Mouse (Mus musculus) megakaryocyte, embryonic 14.5 days (primary cell): ENCODE data around the gene Cul7. TPM values are rescaled to one million over a fixed set of nuclear protein-coding genes. Genes with fewer than 3 reads are reported as not detected.

ENCODE experiments used
- H3K27me3 ChIP-seq: replicated peaks from 2 replicates; pipeline ENCODE3; 2012; ENCODE audit warnings: inconsistent platforms
- H3K36me3 ChIP-seq: replicated peaks from 2 replicates; pipeline ENCODE3; 2012; ENCODE audit warnings: low read length, inconsistent platforms, mixed read lengths
- H3K4me1 ChIP-seq: 2 replicates; pipeline ENCODE4 v1.6.1; 2012; ENCODE audit warnings: inconsistent platforms
- H3K4me3 ChIP-seq: replicated peaks from 2 replicates; pipeline ENCODE3; 2012; ENCODE audit warnings: moderate library complexity, mild to moderate bottlenecking, inconsistent platforms
- H3K9me3 ChIP-seq: 2 replicates; pipeline ENCODE4 v1.6.1; 2012; ENCODE audit warnings: inconsistent platforms
- FLI1 ChIP-seq: IDR thresholded peaks from 2 replicates; pipeline ENCODE4 v1.6.1; 2012; ENCODE audit warnings: low read length, inconsistent platforms, mixed read lengths
- GATA1 ChIP-seq: IDR thresholded peaks from 3 replicates; pipeline ENCODE4 v1.6.1; 2012; ENCODE audit warnings: mixed read lengths, low read length, inconsistent platforms, borderline replicate concordance
- polyA plus RNA-seq: library from polyadenylated mRNA; stranded (reverse); fragments of >175 nt; gene quantifications from 2 replicates; pipeline ENCODE4 v1.2.3, GENCODE M21; 2012; ENCODE audit warnings: low replicate concordance; ENCODE audit not compliant: insufficient read depth

The Cul7 gene
- polyA plus RNA-seq, 1 experiment = 90.0 TPM

- H3K36me3 ChIP-seq = peaks cover 29% of the 10 kb centered on the region
- no peak overlapping the region for H3K4me3 ChIP-seq
- peaks cover 44% of the 10 kb centered on the region for H3K27me3 ChIP-seq
- peaks cover 81% of the 10 kb centered on the region for H3K4me1 ChIP-seq
- TF ChIP-seq GATA1 (no peak), FLI1 (no peak)
- H3K9me3 ChIP-seq = no peaks in the 10 kb centered on the region
These were observed 22.7 kb upstream of the Cul7 start for GRCm38 (mm10) chr17:46627409-46627808.

GRCm38 (mm10) chr17:46628471-46628790, 21.7 kb upstream of the Cul7 start:
- H3K4me3 ChIP-seq = peak overlapping the region; percentile 94
- H3K4me1 ChIP-seq = peaks cover 81% of the 10 kb centered on the region
- H3K36me3 ChIP-seq = peaks cover 40% of the 10 kb centered on the region
- peaks cover 45% of the 10 kb centered on the region for H3K27me3 ChIP-seq
- peaks cover 4% of the 10 kb centered on the region; the same call in 1 of the 2 replicates for H3K9me3 ChIP-seq
- TF ChIP-seq GATA1 = no peak
- no peak for TF ChIP-seq FLI1

- Histone ChIP-seq H3K36me3 (peaks cover 46% of the 10 kb centered on the region), H3K27me3 (peaks cover 45% of the 10 kb centered on the region), H3K9me3 (peaks cover 4% of the 10 kb centered on the region; the same call in 1 of the 2 replicates), H3K4me1 (peaks cover 81% of the 10 kb centered on the region), H3K4me3 (peak within 1 kb of the TSS; percentile 94)
- TF ChIP-seq FLI1 (no peak), GATA1 (no peak)
These were observed 21.1 kb upstream of the Cul7 start, which contains the start of gene Ptk7 for GRCm38 (mm10) chr17:46628791-46629684. Ptk7 (minus strand) TSS chr17:46629504.

GRCm38 (mm10) chr17:46629685-46630441, 20.3 kb upstream of the Cul7 start:
- peaks cover 52% of the 10 kb centered on the region for H3K36me3 ChIP-seq
- peaks cover 82% of the 10 kb centered on the region for H3K4me1 ChIP-seq
- peak overlapping the region; percentile 94 for H3K4me3 ChIP-seq
- no peak for TF ChIP-seq GATA1
- H3K27me3 ChIP-seq = peaks cover 43% of the 10 kb centered on the region
- H3K9me3 ChIP-seq = peaks cover 4% of the 10 kb centered on the region; the same call in 1 of the 2 replicates

- TF ChIP-seq FLI1 = no peak
- no peak for TF ChIP-seq GATA1
- Histone ChIP-seq H3K36me3 (peaks cover 84% of the 10 kb centered on the region), H3K4me3 (peak overlapping the region; percentile 77), H3K4me1 (peaks cover 84% of the 10 kb centered on the region), H3K9me3 (peaks cover 4% of the 10 kb centered on the region; the same call in 1 of the 2 replicates), H3K27me3 (peaks cover 1% of the 10 kb centered on the region)
These were observed 13.2 kb upstream of the Cul7 start for GRCm38 (mm10) chr17:46636831-46637523.

DNA sequence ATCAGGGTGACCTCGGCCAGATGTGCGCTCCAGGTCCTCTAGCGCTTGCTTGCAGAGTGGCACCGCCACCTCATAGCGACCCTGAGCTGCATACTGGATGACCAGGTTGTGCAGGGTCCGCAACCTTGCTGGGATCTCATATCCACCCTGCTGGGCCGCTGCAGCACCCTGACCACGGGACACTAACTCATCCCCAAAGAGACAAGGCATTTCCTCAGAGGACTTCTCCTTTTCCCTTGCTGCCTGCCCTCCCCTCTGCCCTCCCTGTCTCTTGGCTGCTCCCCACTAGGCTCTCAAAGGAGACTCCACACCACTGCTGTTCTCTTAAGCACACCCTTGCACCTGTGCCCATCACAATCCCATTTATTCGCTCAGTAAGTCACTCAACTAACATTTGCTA, 10.2 kb upstream of the Cul7 start:
- no peak for TF ChIP-seq FLI1
- no peak for TF ChIP-seq GATA1

DNA sequence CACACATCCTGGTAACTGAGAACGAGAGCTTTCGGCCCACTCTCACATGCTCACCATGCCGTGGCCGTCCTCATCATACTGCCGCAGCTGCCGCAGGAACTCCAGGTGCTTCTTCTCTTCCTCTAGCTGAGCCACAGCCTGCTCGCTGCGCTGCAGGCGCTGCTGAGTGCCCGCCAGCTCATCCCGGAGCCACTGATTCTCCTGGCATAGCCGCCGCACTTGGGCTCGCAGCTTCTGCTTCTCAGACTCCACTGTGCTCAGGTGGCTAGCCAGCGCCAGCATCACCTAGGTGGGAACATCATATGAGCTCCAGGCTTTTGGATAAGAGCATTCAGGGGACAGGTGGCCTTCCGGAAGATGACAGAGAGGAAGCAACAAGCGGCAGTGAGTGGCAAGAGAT, 8.1 kb upstream of the Cul7 start:
- no peaks in the 10 kb centered on the region for H3K27me3 ChIP-seq
- no peak for TF ChIP-seq FLI1
- TF ChIP-seq GATA1 = no peak
- H3K4me1 ChIP-seq = peaks cover 66% of the 10 kb centered on the region
- H3K9me3 ChIP-seq = no peaks in the 10 kb centered on the region
- H3K4me3 ChIP-seq = no peak overlapping the region
- peaks cover 62% of the 10 kb centered on the region for H3K36me3 ChIP-seq

More for the DNA sequence above, 10.2 kb upstream of the Cul7 start:
- Histone ChIP-seq H3K4me3 (peak overlapping the region; percentile 84), H3K4me1 (peaks cover 75% of the 10 kb centered on the region), H3K9me3 (no peaks in the 10 kb centered on the region), H3K27me3 (no peaks in the 10 kb centered on the region), H3K36me3 (peaks cover 81% of the 10 kb centered on the region)

DNA sequence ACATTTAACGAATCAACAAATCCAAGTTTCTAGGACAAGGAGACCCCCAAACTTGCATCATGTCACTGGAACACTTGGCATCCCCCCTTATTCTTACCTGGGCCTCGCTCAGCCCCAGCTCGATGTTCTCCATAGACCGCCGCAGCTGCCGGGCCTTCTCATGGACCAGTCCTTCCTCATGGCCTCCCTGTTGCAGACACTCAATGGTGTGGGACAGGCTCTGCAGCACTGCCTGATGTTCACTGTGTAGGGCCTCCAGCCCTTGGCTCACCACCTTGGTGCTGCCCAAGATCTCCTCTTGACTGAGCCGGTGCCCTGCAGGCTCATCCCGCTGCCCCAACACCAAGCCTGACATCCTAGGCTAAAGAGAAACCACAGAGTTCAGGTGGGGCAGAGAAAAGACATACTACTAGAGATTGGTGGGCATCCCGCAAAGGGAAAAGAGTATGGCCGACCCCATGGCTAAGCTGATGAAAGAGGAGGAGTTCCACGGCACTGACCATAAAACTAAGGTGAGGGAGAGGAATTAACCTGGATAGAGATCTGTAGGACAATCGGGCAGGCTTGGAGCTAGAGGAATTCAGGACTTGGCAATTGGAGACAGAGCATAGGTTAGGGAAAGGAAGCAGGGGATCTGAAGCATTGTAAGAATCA, 5.9 kb upstream of the Cul7 start:
- no peak for TF ChIP-seq FLI1
- no peak for TF ChIP-seq GATA1
- Histone ChIP-seq H3K27me3 (no peaks in the 10 kb centered on the region), H3K4me3 (peak overlapping the region; percentile 98), H3K9me3 (no peaks in the 10 kb centered on the region), H3K36me3 (peaks cover 68% of the 10 kb centered on the region), H3K4me1 (peaks cover 70% of the 10 kb centered on the region)

GRCm38 (mm10) chr17:46644916-46645475, 5.1 kb upstream of the Cul7 start:
- Histone ChIP-seq H3K4me1 (peaks cover 70% of the 10 kb centered on the region), H3K27me3 (no peaks in the 10 kb centered on the region), H3K9me3 (no peaks in the 10 kb centered on the region), H3K36me3 (peaks cover 66% of the 10 kb centered on the region), H3K4me3 (peak overlapping the region; percentile 98)
- TF ChIP-seq GATA1 (no peak), FLI1 (no peak)
